Mouse (Mus musculus) liver, embryonic 15.5 days (tissue): ENCODE results near the gene Usp19. TPM values are rescaled to one million over a fixed set of nuclear protein-coding genes. Genes with fewer than 3 reads are reported as not detected.

ENCODE experiments used
- ATAC-seq: fragments of 200-750 bp; cut with Nextera tagmentation; 2 replicates; pipeline ENCODE4 v1.8.0; 2017; ENCODE audit warnings: moderate number of reproducible peaks, mild to moderate bottlenecking, moderate library complexity; ENCODE audit not compliant: insufficient read depth
- H3K27ac ChIP-seq: fragments of 300-500 bp; sonication (generic); replicated peaks from 2 replicates; pipeline ENCODE4 v1.5.1; 2015; ENCODE audit warnings: mild to moderate bottlenecking, inconsistent platforms
- H3K27me3 ChIP-seq: fragments of 300-500 bp; sonication (generic); 2 replicates; pipeline ENCODE4 v1.6.1; 2015; ENCODE audit warnings: mild to moderate bottlenecking, inconsistent platforms
- H3K36me3 ChIP-seq: fragments of 300-500 bp; sonication (generic); replicated peaks from 2 replicates; pipeline ENCODE4 v1.6.1; 2015; ENCODE audit warnings: moderate library complexity, mild to moderate bottlenecking, inconsistent platforms
- H3K4me1 ChIP-seq: fragments of 300-500 bp; sonication (generic); replicated peaks from 2 replicates; pipeline ENCODE4 v1.6.1; 2015; ENCODE audit warnings: inconsistent platforms
- H3K4me2 ChIP-seq: fragments of 300-500 bp; sonication (generic); 2 replicates; pipeline ENCODE4 v1.6.1; 2015; ENCODE audit warnings: moderate library complexity, mild to moderate bottlenecking, inconsistent platforms
- H3K4me3 ChIP-seq: fragments of 300-500 bp; sonication (generic); replicated peaks from 2 replicates; pipeline ENCODE4 v1.5.1; 2015; ENCODE audit warnings: mild to moderate bottlenecking, inconsistent platforms
- H3K9ac ChIP-seq: fragments of 300-500 bp; sonication (generic); 2 replicates; pipeline ENCODE4 v1.6.1; 2015; ENCODE audit warnings: moderate library complexity, mild to moderate bottlenecking, inconsistent platforms
- H3K9me3 ChIP-seq: fragments of 300-500 bp; sonication (generic); replicated peaks from 2 replicates; pipeline ENCODE4 v1.6.1; 2016; ENCODE audit warnings: inconsistent platforms
- WGBS: fragments of 180-500 bp; shearing (Covaris S2); methylation state at CpG from one replicate; pipeline ENCODE4 v1.1.7; 2015; ENCODE audit warnings: mixed read lengths; ENCODE audit not compliant: insufficient replicate concordance; 5-methylcytosine and 5-hydroxymethylcytosine counted together
- polyA plus RNA-seq: library from polyadenylated mRNA; unstranded; fragments of >200 nt; fragmentation: Nextera tagmentation; extraction: Ambion mirVana; gene quantifications from 2 replicates; pipeline ENCODE4 v1.2.1, GENCODE M21; 2015

Gene Usp19
- polyA plus RNA-seq, 1 experiment from 2014 or later: 26.1 TPM

DNA sequence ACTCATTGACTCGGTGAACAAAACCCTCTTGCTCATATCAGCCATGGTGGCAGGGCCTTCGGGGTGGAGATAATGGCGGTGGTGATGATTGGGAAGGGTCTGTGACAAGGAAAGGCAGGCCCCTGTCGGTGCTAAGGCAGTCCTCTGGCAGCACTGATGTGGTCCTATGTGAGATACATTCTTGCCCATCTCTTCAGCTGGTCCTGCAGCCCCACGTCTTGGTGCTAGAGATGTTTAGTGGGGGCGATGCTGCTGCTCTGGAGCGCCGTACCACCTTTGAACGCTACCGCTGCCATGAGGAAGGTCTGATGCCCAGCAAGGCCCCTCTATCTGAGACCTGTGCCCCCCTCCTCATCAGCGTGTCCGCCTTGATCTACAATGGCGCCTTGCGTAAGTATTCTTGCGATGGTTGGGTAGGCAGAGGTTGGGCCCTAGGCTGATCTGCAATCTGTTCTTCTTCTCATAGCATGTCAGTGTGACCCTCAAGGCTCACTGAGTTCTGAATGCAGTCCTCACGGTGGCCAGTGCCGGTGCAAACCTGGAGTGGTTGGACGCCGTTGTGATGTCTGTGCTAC lies 5.0 kb upstream of the Usp19 start:
- Histone ChIP-seq H3K4me1 (peaks cover 11% of the 10 kb centered on the region), H3K9ac (no peak overlapping the region), H3K36me3 (peaks cover 6% of the 10 kb centered on the region; the same call in 1 of the 2 replicates), H3K27me3 (no peaks in the 10 kb centered on the region), H3K27ac (no peak overlapping the region), H3K9me3 (no peaks in the 10 kb centered on the region), H3K4me3 (no peak overlapping the region), H3K4me2 (no peak overlapping the region)
- ATAC-seq: no peak
- WGBS: 78% methylated on average over 19 of the region's 19 CpGs

DNA sequence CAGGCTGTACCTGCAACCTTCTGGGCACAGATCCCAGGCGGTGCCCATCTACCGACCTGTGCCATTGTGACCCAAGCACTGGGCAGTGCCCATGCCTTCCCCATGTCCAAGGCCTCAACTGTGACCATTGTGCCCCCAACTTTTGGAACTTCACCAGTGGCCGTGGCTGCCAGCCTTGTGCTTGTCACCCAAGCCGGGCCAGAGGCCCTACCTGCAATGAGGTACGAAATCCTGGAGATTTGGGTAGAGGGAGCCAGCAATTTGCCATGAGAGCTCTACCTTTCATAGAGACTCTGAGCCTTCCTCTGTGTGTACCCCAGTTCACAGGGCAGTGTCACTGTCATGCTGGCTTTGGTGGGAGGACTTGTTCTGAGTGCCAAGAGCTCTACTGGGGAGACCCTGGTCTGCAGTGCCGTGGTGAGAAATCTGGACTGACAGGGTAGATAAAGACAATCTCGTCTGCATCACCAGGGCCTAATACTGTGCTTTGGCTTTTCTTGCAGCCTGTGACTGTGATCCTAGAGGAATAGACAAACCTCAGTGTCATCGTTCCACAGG lies 3.4 kb upstream of the Usp19 start:
- H3K4me3 ChIP-seq: no peak overlapping the region
- H3K9ac ChIP-seq: no peak overlapping the region
- ATAC-seq: no peak
- H3K27me3 ChIP-seq: no peaks in the 10 kb centered on the region
- peaks cover 19% of the 10 kb centered on the region for H3K4me1 ChIP-seq
- no peaks in the 10 kb centered on the region for H3K9me3 ChIP-seq
- H3K27ac ChIP-seq: no peak overlapping the region
- no peak overlapping the region for H3K4me2 ChIP-seq
- 65% methylated on average over 8 of the region's 8 CpGs for WGBS
- H3K36me3 ChIP-seq: peaks cover 6% of the 10 kb centered on the region; the same call in 1 of the 2 replicates

DNA sequence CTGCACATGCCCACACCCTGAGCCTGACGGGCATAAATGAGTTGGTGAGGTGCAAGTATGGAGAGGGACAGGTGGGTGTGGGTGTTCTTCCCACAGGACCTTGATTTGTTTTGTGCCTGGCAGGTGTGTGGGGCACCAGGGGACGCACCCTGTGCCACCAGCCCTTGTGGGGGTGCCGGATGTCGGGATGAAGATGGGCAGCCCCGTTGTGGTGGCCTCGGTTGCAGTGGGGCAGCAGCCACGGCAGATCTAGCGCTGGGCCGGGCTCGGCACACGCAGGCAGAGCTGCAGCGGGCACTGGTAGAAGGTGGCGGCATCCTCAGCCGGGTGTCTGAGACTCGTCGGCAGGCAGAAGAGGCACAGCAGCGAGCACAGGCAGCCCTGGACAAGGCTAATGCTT lies 2.0 kb upstream of the Usp19 start:
- H3K36me3 ChIP-seq: peaks cover 19% of the 10 kb centered on the region
- no peak overlapping the region for H3K4me2 ChIP-seq
- H3K4me1 ChIP-seq: peaks cover 29% of the 10 kb centered on the region
- H3K9me3 ChIP-seq: no peaks in the 10 kb centered on the region
- H3K27ac ChIP-seq: no peak overlapping the region
- 83% methylated on average over 17 of the region's 17 CpGs for WGBS
- H3K9ac ChIP-seq: no peak overlapping the region
- H3K27me3 ChIP-seq: no peaks in the 10 kb centered on the region
- no peak for ATAC-seq
- H3K4me3 ChIP-seq: no peak overlapping the region

DNA sequence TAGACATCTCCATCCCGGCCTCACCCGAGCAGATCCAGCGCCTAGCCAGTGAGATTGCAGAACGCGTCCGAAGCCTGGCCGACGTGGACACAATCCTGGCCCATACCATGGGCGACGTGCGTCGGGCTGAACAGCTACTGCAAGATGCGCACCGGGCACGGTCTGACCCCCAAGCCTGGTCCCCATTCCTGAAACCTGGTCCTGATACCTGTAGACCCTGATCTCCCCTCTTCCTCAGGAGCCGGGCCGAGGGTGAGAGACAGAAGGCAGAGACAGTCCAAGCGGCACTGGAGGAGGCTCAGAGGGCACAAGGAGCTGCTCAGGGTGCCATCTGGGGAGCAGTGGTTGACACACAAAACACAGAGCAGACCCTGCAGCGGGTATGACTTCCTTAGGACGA lies 1.2 kb upstream of the Usp19 start:
- no peak for ATAC-seq
- H3K9ac ChIP-seq: no peak overlapping the region
- H3K27ac ChIP-seq: peak overlapping the region; percentile 97; the same call in 1 of the 2 replicates
- peaks cover 29% of the 10 kb centered on the region for H3K4me1 ChIP-seq
- WGBS: 88% methylated on average over 20 of the region's 20 CpGs
- no peaks in the 10 kb centered on the region for H3K9me3 ChIP-seq
- no peak overlapping the region for H3K4me3 ChIP-seq
- no peak overlapping the region for H3K4me2 ChIP-seq
- H3K27me3 ChIP-seq: no peaks in the 10 kb centered on the region
- peaks cover 27% of the 10 kb centered on the region for H3K36me3 ChIP-seq

DNA sequence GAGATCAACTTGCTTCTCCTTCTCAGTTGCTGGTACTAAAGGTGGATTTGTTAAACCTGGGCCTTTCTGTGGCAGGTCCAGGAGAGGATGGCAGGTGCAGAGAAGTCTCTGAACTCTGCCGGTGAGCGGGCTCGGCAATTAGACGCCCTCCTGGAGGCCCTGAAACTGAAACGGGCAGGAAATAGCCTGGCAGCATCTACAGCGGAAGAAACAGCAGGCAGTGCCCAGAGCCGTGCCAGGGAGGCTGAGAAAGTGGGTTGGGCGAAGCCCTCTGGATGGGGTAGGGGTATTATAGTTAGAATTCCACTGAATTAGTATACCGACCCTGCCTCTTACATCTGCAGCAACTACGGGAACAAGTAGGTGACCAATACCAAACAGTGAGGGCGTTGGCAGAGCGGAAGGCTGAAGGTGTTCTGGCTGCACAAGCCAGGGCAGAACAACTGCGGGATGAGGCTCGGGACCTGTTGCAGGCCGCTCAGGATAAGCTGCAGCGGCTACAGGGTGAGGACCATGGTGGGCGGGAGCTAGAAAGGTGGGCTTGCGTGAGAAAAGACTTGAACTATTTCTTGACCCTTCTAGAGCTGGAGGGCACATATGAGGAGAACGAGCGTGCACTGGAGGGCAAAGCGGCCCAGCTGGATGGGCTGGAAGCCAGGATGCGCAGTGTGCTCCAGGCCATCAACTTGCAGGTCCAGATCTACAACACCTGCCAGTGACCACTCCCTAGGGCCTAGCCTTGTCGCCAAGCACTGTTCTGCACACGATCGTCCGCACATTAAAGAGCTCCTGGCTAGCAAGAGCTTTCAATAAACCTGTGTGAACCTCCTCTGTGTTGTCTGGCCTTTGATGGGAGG lies 472 bp upstream of the Usp19 start:
- Histone ChIP-seq H3K27ac (peak overlapping the region; percentile 97), H3K9me3 (no peaks in the 10 kb centered on the region), H3K9ac (peak overlapping the region; percentile 92), H3K36me3 (peaks cover 34% of the 10 kb centered on the region), H3K4me3 (peak overlapping the region; percentile 96), H3K4me2 (peak overlapping the region; percentile 87), H3K4me1 (peaks cover 29% of the 10 kb centered on the region), H3K27me3 (no peaks in the 10 kb centered on the region)
- WGBS: 70% methylated on average over 26 of the region's 26 CpGs
- no peak for ATAC-seq

DNA sequence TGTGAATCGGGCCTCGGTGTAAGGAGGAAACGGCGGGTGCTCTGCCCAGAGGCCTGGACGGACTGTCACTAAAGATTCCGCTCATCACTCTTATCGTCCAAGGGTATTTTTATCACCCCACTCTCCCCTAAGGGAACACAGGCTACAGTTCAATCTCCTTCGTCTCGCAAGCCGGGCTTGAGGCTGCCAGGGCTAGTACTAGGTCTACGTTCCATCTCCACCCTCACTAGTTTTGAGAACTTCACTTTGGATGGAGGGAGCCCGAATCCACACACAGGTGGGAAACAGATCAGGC lies 831 bp downstream of the Usp19 start:
- WGBS: 1% methylated on average over 12 of the region's 12 CpGs
- Histone ChIP-seq H3K4me2 (peak overlapping the region; percentile 87), H3K4me1 (peaks cover 29% of the 10 kb centered on the region), H3K9ac (peak overlapping the region; percentile 92), H3K36me3 (peaks cover 47% of the 10 kb centered on the region), H3K27ac (peak overlapping the region; percentile 97), H3K27me3 (no peaks in the 10 kb centered on the region), H3K9me3 (no peaks in the 10 kb centered on the region), H3K4me3 (peak overlapping the region; percentile 96)
- peak; percentile 19; the same call in 1 of the 2 replicates for ATAC-seq

DNA sequence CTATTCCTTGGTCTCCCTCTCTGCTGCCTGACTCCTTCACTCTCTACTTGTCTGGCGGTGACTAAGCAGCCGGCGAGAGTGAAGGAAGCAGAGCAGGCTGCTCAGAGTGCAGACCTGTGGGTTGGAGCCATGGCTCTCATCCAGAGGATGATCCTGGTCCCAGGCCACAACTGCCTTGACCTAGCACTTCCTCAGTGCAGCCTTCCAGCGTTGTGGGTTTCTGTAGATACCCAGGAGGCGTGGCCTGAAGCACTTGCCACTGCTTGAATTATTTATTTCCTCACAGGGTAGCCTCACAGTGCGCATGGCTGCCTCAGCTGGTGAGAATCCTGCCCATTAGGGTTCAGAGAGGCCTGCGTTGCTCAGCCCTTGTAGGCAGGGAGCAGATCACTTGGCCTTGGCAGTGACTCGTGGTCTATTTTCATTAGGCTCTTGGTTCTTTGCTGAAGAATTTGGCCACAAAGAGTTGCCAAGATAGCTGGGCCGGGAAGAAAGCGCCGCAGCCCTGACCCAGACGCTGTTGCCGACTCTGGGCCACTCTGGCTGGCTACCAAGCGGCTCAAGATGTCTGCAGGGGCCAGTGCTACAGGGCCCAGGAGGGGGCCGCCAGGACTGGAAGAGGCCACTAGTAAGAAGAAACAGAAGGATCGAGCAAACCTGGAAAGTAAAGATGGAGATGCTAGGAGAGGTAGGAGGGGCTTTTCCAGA lies 1.8 kb downstream of the Usp19 start:
- H3K4me3 ChIP-seq: peak overlapping the region; percentile 96
- 68% methylated on average over 16 of the region's 16 CpGs for WGBS
- H3K27ac ChIP-seq: peak overlapping the region; percentile 97
- peak overlapping the region; percentile 87 for H3K4me2 ChIP-seq
- H3K27me3 ChIP-seq: no peaks in the 10 kb centered on the region
- H3K9me3 ChIP-seq: no peaks in the 10 kb centered on the region
- peaks cover 29% of the 10 kb centered on the region for H3K4me1 ChIP-seq
- ATAC-seq: no peak
- H3K9ac ChIP-seq: peak overlapping the region; percentile 92
- peaks cover 54% of the 10 kb centered on the region for H3K36me3 ChIP-seq

DNA sequence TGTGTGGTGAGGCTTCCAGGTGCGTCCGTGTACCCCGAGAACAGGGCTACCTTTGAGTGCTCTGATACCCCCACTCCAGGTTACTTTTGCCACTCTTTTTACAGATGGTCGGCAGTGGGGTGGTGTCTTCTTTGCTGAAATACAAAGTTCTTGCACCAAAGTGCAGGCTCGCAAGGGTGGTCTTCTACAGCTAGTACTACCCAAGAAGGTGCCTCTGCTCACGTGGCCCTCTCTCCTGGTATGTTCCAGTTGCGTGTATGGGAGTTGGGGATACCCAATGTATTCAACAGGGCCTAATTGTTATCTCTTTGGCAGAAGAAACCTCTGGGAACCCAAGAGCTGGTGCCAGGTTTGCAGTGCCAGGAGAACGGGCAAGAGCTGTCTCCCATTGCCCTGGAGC lies 2.8 kb downstream of the Usp19 start:
- Histone ChIP-seq H3K9me3 (no peaks in the 10 kb centered on the region), H3K27ac (no peak overlapping the region), H3K27me3 (no peaks in the 10 kb centered on the region), H3K4me3 (no peak overlapping the region), H3K4me1 (peaks cover 29% of the 10 kb centered on the region), H3K9ac (no peak overlapping the region), H3K4me2 (no peak overlapping the region), H3K36me3 (peaks cover 61% of the 10 kb centered on the region)
- WGBS: 88% methylated on average over 8 of the region's 8 CpGs
- no peak for ATAC-seq

DNA sequence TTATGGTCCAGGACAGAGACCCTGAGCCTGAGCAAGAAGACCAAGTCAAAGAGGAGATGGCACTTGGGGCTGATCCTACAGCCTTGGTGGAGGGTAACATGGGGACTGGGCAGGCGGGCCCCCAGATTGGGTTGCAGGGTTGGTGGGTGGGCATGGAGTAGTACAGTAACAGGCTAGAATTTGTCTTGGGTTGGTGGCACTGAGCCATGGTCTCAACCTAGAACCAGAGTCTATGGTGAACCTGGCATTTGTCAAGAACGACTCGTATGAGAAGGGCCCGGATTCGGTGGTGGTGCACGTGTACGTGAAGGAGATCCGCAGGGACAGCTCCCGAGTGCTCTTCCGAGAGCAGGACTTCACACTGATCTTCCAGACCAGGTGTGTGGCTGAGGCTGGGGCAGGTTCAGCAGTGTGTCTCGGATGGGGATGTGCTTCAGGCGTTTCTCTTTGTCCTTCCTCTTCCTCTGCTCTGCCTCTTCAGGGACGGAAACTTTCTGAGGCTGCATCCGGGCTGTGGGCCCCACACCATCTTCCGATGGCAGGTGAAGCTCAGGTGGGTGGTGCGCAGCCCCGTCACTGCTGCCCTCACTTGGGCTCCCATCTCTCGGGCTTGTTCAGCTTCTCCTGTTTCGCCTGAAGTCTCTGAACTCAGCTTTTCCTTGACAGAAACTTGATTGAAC lies 3.9 kb downstream of the Usp19 start:
- Histone ChIP-seq H3K4me3 (no peak overlapping the region), H3K36me3 (peaks cover 72% of the 10 kb centered on the region), H3K9me3 (no peaks in the 10 kb centered on the region), H3K4me1 (peaks cover 29% of the 10 kb centered on the region), H3K27ac (no peak overlapping the region), H3K4me2 (no peak overlapping the region), H3K9ac (no peak overlapping the region), H3K27me3 (no peaks in the 10 kb centered on the region)
- 89% methylated on average over 19 of the region's 19 CpGs for WGBS
- ATAC-seq: no peak

DNA sequence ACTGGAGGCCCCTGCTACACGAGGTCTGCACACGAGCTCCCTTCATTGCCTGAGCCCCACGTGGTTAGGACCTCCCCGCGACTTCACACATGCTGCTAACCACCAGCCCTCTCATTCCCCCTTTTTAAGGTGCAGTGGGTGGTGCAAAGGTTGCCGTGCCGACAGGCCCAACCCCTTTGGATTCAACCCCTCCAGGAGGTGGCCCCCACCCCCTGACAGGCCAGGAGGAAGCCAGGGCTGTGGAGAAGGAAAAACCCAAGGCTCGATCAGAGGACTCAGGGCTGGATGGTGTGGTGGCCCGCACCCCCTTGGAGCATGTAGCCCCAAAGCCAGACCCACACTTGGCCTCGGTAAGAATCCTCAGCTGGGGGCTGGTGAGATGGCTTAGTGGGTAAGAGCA lies 4.5 kb downstream of the Usp19 start:
- peaks cover 78% of the 10 kb centered on the region for H3K36me3 ChIP-seq
- no peak overlapping the region for H3K9ac ChIP-seq
- WGBS: 84% methylated on average over 10 of the region's 10 CpGs
- no peak overlapping the region for H3K4me3 ChIP-seq
- H3K27me3 ChIP-seq: no peaks in the 10 kb centered on the region
- ATAC-seq: no peak
- H3K4me1 ChIP-seq: peaks cover 25% of the 10 kb centered on the region
- no peaks in the 10 kb centered on the region for H3K9me3 ChIP-seq
- no peak overlapping the region for H3K4me2 ChIP-seq
- H3K27ac ChIP-seq: no peak overlapping the region

DNA sequence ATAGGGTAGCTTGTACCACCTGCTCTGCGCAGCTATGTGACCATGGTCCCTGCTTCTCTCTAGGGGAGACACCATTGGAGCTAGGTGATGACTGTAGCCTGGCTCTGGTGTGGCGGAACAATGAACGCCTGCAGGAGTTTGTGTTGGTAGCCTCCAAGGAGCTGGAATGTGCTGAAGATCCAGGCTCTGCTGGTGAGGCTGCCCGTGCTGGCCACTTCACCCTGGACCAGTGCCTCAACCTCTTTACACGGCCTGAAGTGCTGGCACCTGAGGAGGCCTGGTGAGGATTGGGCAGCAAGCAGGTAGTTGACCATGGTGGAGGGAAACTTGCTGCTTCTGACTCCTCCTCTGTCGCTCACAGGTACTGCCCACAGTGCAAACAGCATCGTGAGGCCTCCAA lies 8.8 kb downstream of the Usp19 start:
- Histone ChIP-seq H3K9me3 (no peaks in the 10 kb centered on the region), H3K36me3 (peaks cover 89% of the 10 kb centered on the region), H3K4me1 (no peaks in the 10 kb centered on the region), H3K4me3 (no peak overlapping the region), H3K9ac (no peak overlapping the region), H3K4me2 (no peak overlapping the region), H3K27me3 (no peaks in the 10 kb centered on the region), H3K27ac (no peak overlapping the region)
- WGBS: 87% methylated on average over 7 of the region's 7 CpGs
- ATAC-seq: no peak
